In the genomic region with DNA sequence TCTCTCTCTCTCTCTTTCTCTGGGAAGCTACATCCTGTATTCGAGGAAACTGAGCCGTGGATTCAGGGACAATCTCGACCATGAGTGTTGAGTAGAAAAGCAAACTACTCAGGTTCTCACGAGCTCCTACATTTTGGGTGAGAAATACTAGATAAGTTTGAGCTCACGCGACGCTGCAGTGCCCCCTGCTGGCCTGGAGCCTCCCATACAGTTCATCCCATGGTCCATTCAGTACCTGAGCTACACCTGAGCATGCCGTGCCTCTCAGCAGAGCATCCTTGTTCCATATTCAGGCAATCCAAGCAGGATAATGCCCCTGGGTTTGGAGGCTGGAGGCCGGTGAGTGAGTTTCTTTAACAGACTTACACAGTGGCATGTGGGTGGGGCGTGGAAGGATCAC, we compare ENCODE assay signal across 9 mouse cellular contexts. TPM values are rescaled to one million over a fixed set of nuclear protein-coding genes. Genes with fewer than 3 reads are reported as not detected.
DNase-seq lines count a peak whose midpoint lies in the region; ATAC-seq and TF ChIP-seq lines count a peak whose summit lies in the region.
"Had no signal": no experiment of that assay in that cellular context is flagged by ENCODE, and none has a peak within 500 bp of the region (broad histone marks: within the 10 kb centered on the region; RNA-seq: fewer than 3 reads in every experiment).

No protein-coding gene starts in this region.

- H3K9me3 ChIP-seq in liver, embryonic 11.5 days (ENCODE audit: control insufficient read depth, low read length), result no peaks in the 10 kb centered on the region
- no peaks in the 10 kb centered on the region for H3K9me3 ChIP-seq in forebrain, embryonic 13.5 days (replicated peaks)
- H3K9me3 ChIP-seq in liver, postnatal 0 days (ENCODE audit: low read length), result no peaks in the 10 kb centered on the region
- H3K9me3 ChIP-seq: embryonic facial prominence, embryonic 15.5 days had no signal

- H3K4me1 ChIP-seq in liver, embryonic 11.5 days (replicated peaks; ENCODE audit: control insufficient read depth, insufficient read depth, low read length), result no peaks in the 10 kb centered on the region
- no peaks in the 10 kb centered on the region for H3K4me1 ChIP-seq in forebrain, embryonic 13.5 days
- no peaks in the 10 kb centered on the region for H3K4me1 ChIP-seq in liver, postnatal 0 days (ENCODE audit: insufficient read depth)
- H3K4me1 ChIP-seq in olfactory bulb, adult 2 months (ENCODE audit: control insufficient read depth, insufficient read depth, low read length), result no peaks in the 10 kb centered on the region
- H3K4me1 ChIP-seq: embryonic facial prominence, embryonic 15.5 days had no signal

- WGBS in liver, embryonic 11.5 days, result 19% methylated on average over 10 of the region's 10 CpGs
- WGBS in forebrain, embryonic 13.5 days, result 23% methylated on average over 10 of the region's 10 CpGs
- WGBS in liver, postnatal 0 days (ENCODE audit: insufficient replicate concordance), result 13% methylated on average over 10 of the region's 10 CpGs
- 20% methylated on average over 10 of the region's 10 CpGs for WGBS in olfactory bulb, adult 2 months

- no peaks in the 10 kb centered on the region for H3K36me3 ChIP-seq in liver, embryonic 11.5 days (ENCODE audit: control insufficient read depth, insufficient read depth, low read length)
- H3K36me3 ChIP-seq in forebrain, embryonic 13.5 days (ENCODE audit: poor library complexity, severe bottlenecking), result no peaks in the 10 kb centered on the region
- no peaks in the 10 kb centered on the region for H3K36me3 ChIP-seq in liver, postnatal 0 days (replicated peaks; ENCODE audit: insufficient read depth, low read length)
- H3K36me3 ChIP-seq: embryonic facial prominence, embryonic 15.5 days had no signal

- ATAC-seq in liver, embryonic 11.5 days (replicated peaks; ENCODE audit: low FRiP score), result no peak
- peak; percentile 58 for ATAC-seq in forebrain, embryonic 13.5 days
- ATAC-seq in liver, postnatal 0 days, result no peak

- H3K4me2 ChIP-seq in liver, embryonic 11.5 days, result no peak overlapping the region
- H3K4me2 ChIP-seq in forebrain, embryonic 13.5 days, result no peak overlapping the region
- no peak overlapping the region for H3K4me2 ChIP-seq in liver, postnatal 0 days (ENCODE audit: low read depth, low read length)
- H3K4me2 ChIP-seq: embryonic facial prominence, embryonic 15.5 days had no signal

- TF ChIP-seq POLR2A in brain, embryonic 14.5 days (IDR thresholded peaks at IDR 0.05; ENCODE audit: borderline replicate concordance, extremely low read depth, insufficient read depth, insufficient read length, poor library complexity, severe bottlenecking), result no peak
- no peak for TF ChIP-seq POLR2A in olfactory bulb, adult 2 months (IDR thresholded peaks at IDR 0.05; ENCODE audit: insufficient read depth, low read depth, low read length)

- TF ChIP-seq CTCF in brain, embryonic 14.5 days (IDR thresholded peaks at IDR 0.05; ENCODE audit: borderline replicate concordance, extremely low read depth, insufficient read depth, insufficient read length), result peak; percentile 89
- TF ChIP-seq CTCF in liver, postnatal 0 days (IDR thresholded peaks at IDR 0.05; ENCODE audit: low read depth), result peak; percentile 85
- TF ChIP-seq CTCF in olfactory bulb, adult 2 months (IDR thresholded peaks at IDR 0.05; ENCODE audit: insufficient read depth, low read depth, low read length), result peak; percentile 74

- peak; percentile 62 for DNase-seq in liver
- DNase-seq in liver, embryonic 11.5 days (ENCODE audit: low spot score), result no peak
- DNase-seq in brain, embryonic 14.5 days (ENCODE audit: low read depth), result peak; percentile 71
- DNase-seq in induced T-regulatory cell, adult 2 months (ENCODE audit: low read depth), result peak; percentile 57
- DNase-seq in liver, postnatal 0 days, result peak; percentile 78
- peak; percentile 14 to 75 for DNase-seq in thymus, postnatal 10 days (ENCODE audit: low spot score in 2 of 2)

- H3K4me3 ChIP-seq in liver, embryonic 11.5 days (ENCODE audit: low read depth, low read length), result no peak overlapping the region
- no peak overlapping the region for H3K4me3 ChIP-seq in forebrain, embryonic 13.5 days
- H3K4me3 ChIP-seq in liver, postnatal 0 days (ENCODE audit: low read depth, low read length), result no peak overlapping the region
- no peak overlapping the region for H3K4me3 ChIP-seq in olfactory bulb, adult 2 months (ENCODE audit: insufficient read depth, low read depth, low read length)
- H3K4me3 ChIP-seq: embryonic facial prominence, embryonic 15.5 days had no signal

- no peak overlapping the region for H3K9ac ChIP-seq in liver, embryonic 11.5 days (ENCODE audit: low read depth, low read length)
- H3K9ac ChIP-seq in forebrain, embryonic 13.5 days, result no peak overlapping the region
- no peak overlapping the region for H3K9ac ChIP-seq in liver, postnatal 0 days (replicated peaks)
- H3K9ac ChIP-seq: embryonic facial prominence, embryonic 15.5 days had no signal

- H3K27ac ChIP-seq in liver, embryonic 11.5 days (ENCODE audit: low read depth, low read length), result no peak overlapping the region
- no peak overlapping the region for H3K27ac ChIP-seq in forebrain, embryonic 13.5 days
- no peak overlapping the region for H3K27ac ChIP-seq in liver, postnatal 0 days (ENCODE audit: low read depth)
- H3K27ac ChIP-seq in olfactory bulb, adult 2 months (ENCODE audit: insufficient read depth, low read depth, low read length), result no peak overlapping the region
- H3K27ac ChIP-seq: embryonic facial prominence, embryonic 15.5 days had no signal

- TF ChIP-seq EP300 in liver, postnatal 0 days (IDR thresholded peaks at IDR 0.05; ENCODE audit: low read depth), result no peak

- no peaks in the 10 kb centered on the region for H3K27me3 ChIP-seq in liver, embryonic 11.5 days (replicated peaks; ENCODE audit: control insufficient read depth, insufficient read depth, low read length)
- H3K27me3 ChIP-seq in forebrain, embryonic 13.5 days, result no peaks in the 10 kb centered on the region
- H3K27me3 ChIP-seq in liver, postnatal 0 days (ENCODE audit: insufficient read depth, low read length), result no peaks in the 10 kb centered on the region
- H3K27me3 ChIP-seq: embryonic facial prominence, embryonic 15.5 days had no signal

RNA-seq across cellular contexts. Expression of a gene that starts 22.9 kb away (rescaled TPM):
- polyA plus RNA-seq in liver, embryonic 11.5 days (2014; fragmentation: Nextera tagmentation; extraction: Ambion mirVana), result 6.1 and 6.5 TPM in 2 replicates
- polyA plus RNA-seq in brain, embryonic 14.5 days (2012; rRNA removed), result 38.1 and 41.8 TPM in 2 replicates
- polyA plus RNA-seq in forebrain, embryonic 13.5 days (2015; fragmentation: Nextera tagmentation; extraction: Ambion mirVana), result 21.7 and 23.2 TPM in 2 replicates
- polyA plus RNA-seq in liver, postnatal 0 days (2015; fragmentation: Nextera tagmentation; extraction: Ambion mirVana), result 3.6 and 4.2 TPM in 2 replicates
- not detected in 2 replicates for polyA plus RNA-seq in olfactory bulb, adult 2 months (2012; ENCODE audit: insufficient read depth, insufficient read length, low replicate concordance, missing spikeins)
